Comparison of ENCODE assay signal across 18 mouse cellular contexts in the genomic region with DNA sequence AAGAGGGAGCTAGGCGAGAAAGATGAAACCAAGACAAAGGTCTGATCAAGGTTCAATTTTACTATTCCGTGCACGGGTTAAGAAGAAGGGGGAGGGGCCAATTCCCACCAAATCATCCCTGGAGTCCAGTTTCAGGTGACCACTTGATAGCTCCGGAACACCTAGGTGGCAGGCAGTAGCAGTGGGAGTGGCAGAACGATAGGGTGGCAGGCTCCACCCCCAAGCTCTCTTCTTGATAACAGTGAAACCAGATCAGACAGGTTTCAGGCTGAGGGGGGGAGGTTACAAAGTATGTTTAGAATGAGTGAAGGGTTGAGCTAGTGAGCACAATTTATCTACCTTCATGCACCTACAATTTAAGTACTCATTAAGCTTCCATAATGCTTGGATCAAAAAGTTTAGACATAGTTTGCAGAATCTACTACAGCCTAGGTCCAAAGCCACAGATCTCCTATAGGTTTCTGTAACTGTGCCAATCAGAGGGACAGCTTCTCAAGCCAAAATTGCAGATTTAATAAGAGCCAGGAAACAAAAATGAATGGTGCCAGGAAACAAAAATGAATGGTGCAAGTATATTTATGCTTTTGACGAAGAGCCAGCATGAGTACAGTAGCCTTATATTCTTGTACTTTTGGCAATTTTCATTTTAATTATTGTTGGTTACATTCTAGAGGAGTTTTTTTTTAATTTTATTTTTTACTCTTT.
DNase-seq lines count a peak whose midpoint lies in the region; ATAC-seq lines count a peak whose summit lies in the region.
"Had no signal": no experiment of that assay in that cellular context is flagged by ENCODE, and none has a peak within 500 bp of the region (broad histone marks: within the 10 kb centered on the region; RNA-seq: fewer than 3 reads in every experiment).

No protein-coding gene starts in this region.

- peak; percentile 1 for DNase-seq in embryo, embryonic 9.5 days (ENCODE audit: extremely low spot score)
- DNase-seq in embryo, embryonic 10 days (ENCODE audit: low spot score), result no peak
- no peak for DNase-seq in lung, postnatal 25 days (ENCODE audit: low spot score)
- DNase-seq in brain, adult 2 months (ENCODE audit: low read depth, low spot score), result peak; percentile 67
- no peak for DNase-seq in right cerebral cortex, postnatal 4 days
- DNase-seq in kidney, postnatal 36 days, result no peak
- DNase-seq: adrenal gland, postnatal 10 days; embryo, embryonic 11 days; gastrocnemius, postnatal 10 days; heart, adult 2 months had no signal

- no peak overlapping the region for H3K4me3 ChIP-seq in lung, embryonic 16.5 days (ENCODE audit: low read length)
- no peak overlapping the region for H3K4me3 ChIP-seq in stomach, embryonic 15.5 days (replicated peaks)
- H3K4me3 ChIP-seq: embryonic facial prominence, embryonic 12.5 days; forebrain, embryonic 15.5 days; heart, adult 2 months; heart, embryonic 12.5 days; hindbrain, embryonic 10.5 days had no signal

- ATAC-seq in lung, embryonic 16.5 days (ENCODE audit: low read depth), result 0 out of 2 replicates have a peak, but pooled peaks have one; percentile 26
- ATAC-seq in stomach, embryonic 15.5 days (ENCODE audit: insufficient read depth, low FRiP score, low read depth), result peak; percentile 76; the same call in 1 of the 2 replicates
- ATAC-seq: forebrain, embryonic 15.5 days had no signal

- no peaks in the 10 kb centered on the region for H3K27me3 ChIP-seq in lung, embryonic 16.5 days (ENCODE audit: control insufficient read depth, insufficient read depth, low read depth, low read length)
- no peaks in the 10 kb centered on the region for H3K27me3 ChIP-seq in stomach, embryonic 15.5 days (replicated peaks)
- H3K27me3 ChIP-seq: embryonic facial prominence, embryonic 12.5 days; forebrain, embryonic 15.5 days; heart, embryonic 12.5 days had no signal

- no peaks in the 10 kb centered on the region for H3K36me3 ChIP-seq in lung, embryonic 16.5 days (ENCODE audit: control insufficient read depth, insufficient read depth, low read length)
- H3K36me3 ChIP-seq in stomach, embryonic 15.5 days, result no peaks in the 10 kb centered on the region
- H3K36me3 ChIP-seq: embryonic facial prominence, embryonic 12.5 days; forebrain, embryonic 15.5 days; G1E; heart, embryonic 12.5 days; hindbrain, embryonic 10.5 days had no signal

- H3K4me2 ChIP-seq in lung, embryonic 16.5 days (ENCODE audit: low read depth, low read length), result no peak overlapping the region
- no peak overlapping the region for H3K4me2 ChIP-seq in stomach, embryonic 15.5 days
- H3K4me2 ChIP-seq: embryonic facial prominence, embryonic 12.5 days; forebrain, embryonic 15.5 days; heart, embryonic 12.5 days; hindbrain, embryonic 14.5 days had no signal

- no peak overlapping the region for H3K9ac ChIP-seq in lung, embryonic 16.5 days (ENCODE audit: low read length)
- no peak overlapping the region for H3K9ac ChIP-seq in stomach, embryonic 15.5 days
- H3K9ac ChIP-seq: embryonic facial prominence, embryonic 12.5 days; forebrain, embryonic 15.5 days; heart, embryonic 12.5 days; hindbrain, embryonic 14.5 days had no signal

- no peak overlapping the region for H3K27ac ChIP-seq in lung, embryonic 16.5 days (ENCODE audit: low read length)
- no peak overlapping the region for H3K27ac ChIP-seq in stomach, embryonic 15.5 days
- H3K27ac ChIP-seq: embryonic facial prominence, embryonic 12.5 days; forebrain, embryonic 15.5 days; heart, adult 2 months; hindbrain, embryonic 10.5 days; hindbrain, embryonic 14.5 days had no signal

- WGBS in lung, embryonic 16.5 days, result 28% methylated on average over 6 of the region's 6 CpGs
- WGBS in stomach, embryonic 15.5 days, result 32% methylated on average over 6 of the region's 6 CpGs

- no peaks in the 10 kb centered on the region for H3K4me1 ChIP-seq in lung, embryonic 16.5 days (replicated peaks; ENCODE audit: control insufficient read depth, insufficient read depth, low read length)
- H3K4me1 ChIP-seq in stomach, embryonic 15.5 days, result no peaks in the 10 kb centered on the region
- H3K4me1 ChIP-seq: embryonic facial prominence, embryonic 12.5 days; forebrain, embryonic 15.5 days; heart, embryonic 12.5 days; hindbrain, embryonic 10.5 days had no signal

- H3K9me3 ChIP-seq in lung, embryonic 16.5 days (ENCODE audit: control insufficient read depth, low read length), result no peaks in the 10 kb centered on the region
- no peaks in the 10 kb centered on the region for H3K9me3 ChIP-seq in stomach, embryonic 15.5 days
- H3K9me3 ChIP-seq: embryonic facial prominence, embryonic 12.5 days; forebrain, embryonic 15.5 days; heart, embryonic 12.5 days; hindbrain, embryonic 10.5 days had no signal

Comparison
In these comparisons a context has a peak if more than half of its experiments do, and no peak if none do; other contexts are left out.
1. DNase-seq: peak in embryo, embryonic 9.5 days (single experiment) and brain, adult 2 months (single experiment); none in embryo, embryonic 10 days (single experiment), lung, postnatal 25 days (single experiment), right cerebral cortex, postnatal 4 days (single experiment) and kidney, postnatal 36 days (0 of 2).